Mouse (Mus musculus) megakaryocyte, embryonic 14.5 days (primary cell): ENCODE results near the gene Aqp1.

ENCODE experiments used
- FLI1 ChIP-seq: IDR thresholded peaks from 2 replicates; pipeline ENCODE4 v1.6.1; 2012; ENCODE audit warnings: low read length, inconsistent platforms, mixed read lengths
- GATA1 ChIP-seq: IDR thresholded peaks from 3 replicates; pipeline ENCODE4 v1.6.1; 2012; ENCODE audit warnings: mixed read lengths, low read length, inconsistent platforms, borderline replicate concordance

GRCm38 (mm10) chr6:55376076-55376475, 39.8 kb downstream of the Aqp1 start, which contains the start of gene Ghrhr:
- TF ChIP-seq FLI1 (no peak), GATA1 (no peak)
